Mouse (Mus musculus) neural tube, embryonic 13.5 days (tissue): Measurements from ENCODE around the gene Nln. TPM values are rescaled to one million over a fixed set of nuclear protein-coding genes. Genes with fewer than 3 reads are reported as not detected.

Experiments
- ATAC-seq: fragments of 200-750 bp; cut with Nextera tagmentation; 2 replicates; pipeline ENCODE4 v1.8.0; 2017; ENCODE audit warnings: low read depth, mild to moderate bottlenecking, moderate TSS enrichment, moderate library complexity
- H3K27ac ChIP-seq: fragments of 300-500 bp; sonication (generic); replicated peaks from 2 replicates; pipeline ENCODE4 v1.5.1; 2015; ENCODE audit warnings: moderate library complexity, mild to moderate bottlenecking, inconsistent platforms
- H3K27me3 ChIP-seq: fragments of 300-500 bp; sonication (generic); 2 replicates; pipeline ENCODE4 v1.6.1; 2015; ENCODE audit warnings: mild to moderate bottlenecking, inconsistent platforms
- H3K36me3 ChIP-seq: fragments of 300-500 bp; sonication (generic); 2 replicates; pipeline ENCODE4 v1.6.1; 2015; ENCODE audit warnings: mild to moderate bottlenecking, inconsistent platforms
- H3K4me1 ChIP-seq: fragments of 300-500 bp; sonication (generic); replicated peaks from 2 replicates; pipeline ENCODE4 v1.6.1; 2015; ENCODE audit warnings: inconsistent platforms
- H3K4me2 ChIP-seq: fragments of 300-500 bp; sonication (generic); 2 replicates; pipeline ENCODE4 v1.6.1; 2015; ENCODE audit warnings: inconsistent platforms, mild to moderate bottlenecking, moderate library complexity
- H3K4me3 ChIP-seq: fragments of 300-500 bp; sonication (generic); 2 replicates; pipeline ENCODE4 v1.5.1; 2015; ENCODE audit warnings: mild to moderate bottlenecking, inconsistent platforms
- H3K9ac ChIP-seq: fragments of 300-500 bp; sonication (generic); 2 replicates; pipeline ENCODE4 v1.6.1; 2015; ENCODE audit warnings: moderate library complexity, mild to moderate bottlenecking, inconsistent platforms
- H3K9me3 ChIP-seq: fragments of 300-500 bp; sonication (generic); 2 replicates; pipeline ENCODE4 v1.6.1; 2016; ENCODE audit warnings: inconsistent platforms
- WGBS: fragments of 180-500 bp; shearing (Covaris S2); methylation state at CpG from one replicate; pipeline ENCODE4 v1.1.7; 2015; 5-methylcytosine and 5-hydroxymethylcytosine counted together
- polyA plus RNA-seq: library from polyadenylated mRNA; unstranded; fragments of >200 nt; fragmentation: Nextera tagmentation; extraction: Ambion mirVana; gene quantifications from 2 replicates; pipeline ENCODE4 v1.2.1, GENCODE M21; 2015

Gene Nln
- polyA plus RNA-seq, 1 experiment from 2014 or later, result 32.4 TPM

GRCm38 (mm10) chr13:104061975-104062750 is 47.3 kb downstream of the Nln start:
- H3K9ac ChIP-seq, result no peak overlapping the region
- H3K36me3 ChIP-seq, result peaks cover 12% of the 10 kb centered on the region; the same call in 1 of the 2 replicates
- H3K27ac ChIP-seq, result peak overlapping the region; percentile 65
- peak; percentile 63 for ATAC-seq
- no peaks in the 10 kb centered on the region for H3K27me3 ChIP-seq
- H3K4me2 ChIP-seq, result no peak overlapping the region
- no peaks in the 10 kb centered on the region for H3K9me3 ChIP-seq
- peaks cover 11% of the 10 kb centered on the region for H3K4me1 ChIP-seq
- WGBS, result 55% methylated on average over 2 of the region's 2 CpGs
- H3K4me3 ChIP-seq, result no peak overlapping the region

DNA sequence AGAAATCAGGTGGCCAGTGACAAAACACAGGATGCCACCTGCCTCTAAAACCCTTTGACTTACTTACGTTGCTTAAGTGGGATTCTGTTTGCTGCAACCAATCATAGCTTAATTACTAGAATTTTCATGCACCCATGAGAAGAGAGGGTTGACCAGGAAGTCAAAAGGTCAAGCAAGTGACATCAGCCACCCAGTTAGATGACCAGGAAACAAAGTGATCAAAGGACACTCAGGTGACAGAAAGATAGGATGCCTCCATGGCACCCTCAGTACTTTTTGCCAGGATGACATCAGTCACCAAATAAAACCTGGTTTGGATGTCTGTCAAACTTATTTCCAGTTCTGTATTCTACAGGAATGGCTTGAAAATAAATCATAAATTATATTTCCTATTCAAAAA is 49.2 kb downstream of the Nln start:
- Histone ChIP-seq H3K27ac (no peak overlapping the region), H3K4me3 (no peak overlapping the region), H3K9me3 (no peaks in the 10 kb centered on the region), H3K36me3 (peaks cover 21% of the 10 kb centered on the region), H3K9ac (no peak overlapping the region), H3K27me3 (no peaks in the 10 kb centered on the region), H3K4me2 (no peak overlapping the region), H3K4me1 (peaks cover 11% of the 10 kb centered on the region)
- no peak for ATAC-seq
- 80% methylated on average over 1 of the region's 1 CpGs for WGBS

- no peaks in the 10 kb centered on the region for H3K27me3 ChIP-seq
- peaks cover 19% of the 10 kb centered on the region for H3K36me3 ChIP-seq
- H3K4me3 ChIP-seq, result no peak overlapping the region
- H3K9me3 ChIP-seq, result no peaks in the 10 kb centered on the region
- H3K27ac ChIP-seq, result no peak overlapping the region
- H3K4me1 ChIP-seq, result peaks cover 11% of the 10 kb centered on the region
- H3K4me2 ChIP-seq, result no peak overlapping the region
- no peak for ATAC-seq
- H3K9ac ChIP-seq, result no peak overlapping the region
- 87% methylated on average over 4 of the region's 4 CpGs for WGBS
Measured at GRCm38 (mm10) chr13:104059536-104059935, 49.9 kb downstream of the Nln start.

DNA sequence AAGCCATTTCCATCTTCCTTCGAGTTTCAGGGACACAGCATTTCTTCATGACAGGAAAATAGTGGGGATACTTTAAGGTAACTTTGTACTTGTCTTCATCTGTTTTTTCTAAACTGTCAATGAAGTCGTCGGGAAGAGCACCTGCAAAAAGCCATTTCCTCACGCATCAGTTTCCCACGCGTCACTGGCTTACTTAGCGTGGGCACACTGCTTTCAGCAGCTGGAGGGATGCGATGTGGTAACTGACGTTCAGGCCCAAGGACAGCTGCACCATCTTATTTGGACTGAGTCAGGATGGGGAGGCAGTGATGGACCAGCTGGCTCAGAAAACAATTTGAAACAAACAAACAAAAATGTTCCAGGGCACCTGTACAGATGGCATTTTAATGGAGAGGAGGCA is 50.7 kb downstream of the Nln start:
- Histone ChIP-seq H3K27me3 (no peaks in the 10 kb centered on the region), H3K9me3 (no peaks in the 10 kb centered on the region), H3K4me1 (peaks cover 11% of the 10 kb centered on the region), H3K4me3 (no peak overlapping the region), H3K4me2 (no peak overlapping the region), H3K9ac (no peak overlapping the region), H3K36me3 (peaks cover 19% of the 10 kb centered on the region), H3K27ac (no peak overlapping the region)
- no peak; the same call in 1 of the 2 replicates for ATAC-seq
- 77% methylated on average over 9 of the region's 9 CpGs for WGBS

DNA sequence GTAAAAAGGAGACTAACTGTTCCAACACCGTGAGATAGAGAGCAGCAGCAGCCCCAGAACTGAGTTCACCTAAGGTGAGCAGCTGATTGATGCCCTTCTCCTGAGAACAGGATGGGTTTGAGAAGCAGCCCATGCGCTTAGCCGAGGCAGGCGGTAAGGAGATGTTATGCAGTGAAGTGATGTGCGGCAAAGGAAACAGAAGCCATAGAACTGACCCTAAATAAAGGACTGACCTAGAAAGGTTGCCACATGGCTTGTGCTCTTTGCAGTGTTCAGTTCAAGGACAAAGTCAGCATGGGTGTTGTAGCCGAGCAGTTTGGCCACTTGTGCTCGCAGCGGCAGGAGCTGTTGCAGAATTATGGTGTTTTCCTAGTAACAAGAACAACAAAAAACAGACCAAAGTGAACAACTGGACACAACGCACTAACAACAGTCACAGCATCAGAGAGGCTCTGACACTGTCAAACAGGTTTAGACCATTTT is 57.1 kb downstream of the Nln start:
- H3K36me3 ChIP-seq, result peaks cover 21% of the 10 kb centered on the region
- no peak overlapping the region for H3K4me3 ChIP-seq
- no peak overlapping the region for H3K4me2 ChIP-seq
- no peaks in the 10 kb centered on the region for H3K4me1 ChIP-seq
- no peaks in the 10 kb centered on the region for H3K27me3 ChIP-seq
- H3K9ac ChIP-seq, result no peak overlapping the region
- 83% methylated on average over 9 of the region's 9 CpGs for WGBS
- H3K9me3 ChIP-seq, result no peaks in the 10 kb centered on the region
- H3K27ac ChIP-seq, result no peak overlapping the region
- no peak for ATAC-seq

DNA sequence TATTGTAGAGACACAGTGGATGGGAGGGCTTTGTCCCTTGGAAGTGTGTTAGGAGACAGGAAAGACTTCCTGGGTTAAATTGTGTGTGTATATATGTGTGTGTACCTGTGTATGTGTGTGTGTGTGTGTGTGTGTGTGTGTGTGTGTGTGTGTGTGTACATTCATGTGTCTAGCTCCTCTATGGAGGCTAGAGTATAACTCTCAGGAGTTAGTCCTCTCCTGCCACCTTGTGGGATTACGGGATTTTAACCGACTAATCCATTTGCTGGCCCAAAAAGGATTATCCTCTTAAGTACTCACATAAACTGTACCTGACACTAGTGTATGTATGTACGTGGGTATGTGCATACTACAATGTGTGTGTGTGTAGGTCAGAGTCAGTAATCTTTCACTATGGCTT is 60.6 kb downstream of the Nln start:
- WGBS, result 79% methylated on average over 3 of the region's 3 CpGs
- H3K36me3 ChIP-seq, result peaks cover 24% of the 10 kb centered on the region
- no peak for ATAC-seq
- no peak overlapping the region for H3K4me2 ChIP-seq
- no peaks in the 10 kb centered on the region for H3K9me3 ChIP-seq
- H3K4me1 ChIP-seq, result no peaks in the 10 kb centered on the region
- no peak overlapping the region for H3K4me3 ChIP-seq
- H3K9ac ChIP-seq, result no peak overlapping the region
- no peak overlapping the region for H3K27ac ChIP-seq
- H3K27me3 ChIP-seq, result no peaks in the 10 kb centered on the region

- no peak overlapping the region for H3K4me3 ChIP-seq
- WGBS, result 87% methylated on average over 4 of the region's 4 CpGs
- ATAC-seq, result no peak
- no peak overlapping the region for H3K27ac ChIP-seq
- H3K4me1 ChIP-seq, result no peaks in the 10 kb centered on the region
- no peaks in the 10 kb centered on the region for H3K27me3 ChIP-seq
- no peaks in the 10 kb centered on the region for H3K9me3 ChIP-seq
- no peak overlapping the region for H3K9ac ChIP-seq
- peaks cover 18% of the 10 kb centered on the region for H3K36me3 ChIP-seq
- no peak overlapping the region for H3K4me2 ChIP-seq
Measured at GRCm38 (mm10) chr13:104045108-104045507, 64.3 kb downstream of the Nln start.

- no peak for ATAC-seq
- Histone ChIP-seq H3K9me3 (no peaks in the 10 kb centered on the region), H3K9ac (no peak overlapping the region), H3K36me3 (peaks cover 18% of the 10 kb centered on the region), H3K27ac (no peak overlapping the region), H3K4me3 (no peak overlapping the region), H3K27me3 (no peaks in the 10 kb centered on the region), H3K4me2 (no peak overlapping the region), H3K4me1 (no peaks in the 10 kb centered on the region)
- 91% methylated on average over 4 of the region's 4 CpGs for WGBS
Measured at GRCm38 (mm10) chr13:104044332-104044731, 65.1 kb downstream of the Nln start.

DNA sequence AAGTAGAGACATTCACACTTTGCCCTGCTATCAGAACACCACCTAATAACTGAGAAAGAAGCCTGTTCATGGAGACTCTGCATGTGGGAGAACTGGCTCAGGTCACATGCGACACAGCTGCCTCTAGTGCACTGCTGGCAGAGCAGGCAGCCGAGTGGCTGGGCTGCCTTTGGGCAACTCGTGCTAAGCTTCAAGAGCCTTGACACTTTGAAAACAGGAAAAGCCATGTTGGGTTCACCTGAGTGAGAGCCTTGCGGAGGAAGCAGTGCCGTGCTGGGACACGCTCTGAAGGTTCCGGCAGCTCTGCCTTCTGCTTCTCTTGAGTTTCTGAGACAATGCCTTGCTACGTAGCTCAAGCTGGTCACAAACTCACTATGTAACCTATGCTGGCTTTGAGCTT is 66.7 kb downstream of the Nln start:
- Histone ChIP-seq H3K27me3 (no peaks in the 10 kb centered on the region), H3K4me1 (peaks cover 12% of the 10 kb centered on the region), H3K27ac (no peak overlapping the region), H3K9ac (no peak overlapping the region), H3K4me2 (no peak overlapping the region), H3K9me3 (no peaks in the 10 kb centered on the region), H3K4me3 (no peak overlapping the region), H3K36me3 (peaks cover 18% of the 10 kb centered on the region)
- ATAC-seq, result no peak
- 84% methylated on average over 8 of the region's 8 CpGs for WGBS

DNA sequence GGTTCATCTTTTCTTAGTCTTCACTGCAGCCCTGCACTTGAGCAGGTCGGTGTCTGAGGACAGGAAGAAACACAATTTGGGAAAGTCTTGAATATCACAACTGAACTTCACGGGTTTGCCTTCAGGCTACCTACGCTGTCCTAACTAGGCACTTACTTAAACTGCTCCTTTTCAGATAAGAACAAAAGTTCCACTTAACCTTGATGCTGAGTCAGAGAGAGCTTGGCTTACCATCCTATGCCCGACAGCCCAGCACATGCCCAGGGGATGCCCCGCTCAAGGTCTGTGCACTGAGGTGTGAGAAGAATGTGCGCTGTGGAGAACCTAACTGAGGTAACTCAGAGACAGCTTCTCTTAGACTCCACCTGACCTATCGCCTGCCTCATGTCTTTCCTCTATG is 67.9 kb downstream of the Nln start:
- H3K27ac ChIP-seq, result no peak overlapping the region
- H3K9ac ChIP-seq, result no peak overlapping the region
- WGBS, result 91% methylated on average over 7 of the region's 7 CpGs
- no peak overlapping the region for H3K4me2 ChIP-seq
- peaks cover 22% of the 10 kb centered on the region for H3K36me3 ChIP-seq
- H3K4me3 ChIP-seq, result no peak overlapping the region
- no peaks in the 10 kb centered on the region for H3K27me3 ChIP-seq
- peaks cover 17% of the 10 kb centered on the region for H3K4me1 ChIP-seq
- H3K9me3 ChIP-seq, result no peaks in the 10 kb centered on the region
- ATAC-seq, result no peak

- ATAC-seq, result no peak
- WGBS, result 87% methylated on average over 4 of the region's 4 CpGs
- peaks cover 19% of the 10 kb centered on the region for H3K4me1 ChIP-seq
- no peak overlapping the region for H3K4me3 ChIP-seq
- H3K36me3 ChIP-seq, result peaks cover 24% of the 10 kb centered on the region
- H3K27ac ChIP-seq, result no peak overlapping the region
- H3K9me3 ChIP-seq, result no peaks in the 10 kb centered on the region
- no peak overlapping the region for H3K9ac ChIP-seq
- H3K27me3 ChIP-seq, result no peaks in the 10 kb centered on the region
- H3K4me2 ChIP-seq, result no peak overlapping the region
Measured at GRCm38 (mm10) chr13:104040950-104041349, 68.5 kb downstream of the Nln start.

DNA sequence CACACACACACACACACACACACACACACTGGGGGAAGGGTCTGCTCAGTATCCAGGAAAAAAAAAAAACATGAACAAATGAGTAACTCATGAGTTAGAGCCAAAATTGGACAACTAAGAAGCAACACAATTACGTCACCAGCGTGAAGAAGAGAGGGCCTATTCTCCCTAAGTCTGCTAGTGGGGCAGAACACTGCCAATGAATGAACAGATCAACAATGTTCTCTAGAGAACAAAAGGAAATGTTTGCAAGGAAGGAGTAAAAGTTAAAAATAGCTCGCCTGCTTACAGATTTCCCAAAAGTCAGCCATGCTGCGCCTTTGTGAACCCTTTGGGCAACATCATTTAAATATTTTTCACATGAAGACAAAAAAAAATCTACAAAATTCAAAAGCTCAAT is 69.6 kb downstream of the Nln start:
- H3K4me3 ChIP-seq, result no peak overlapping the region
- H3K9me3 ChIP-seq, result no peaks in the 10 kb centered on the region
- H3K27me3 ChIP-seq, result no peaks in the 10 kb centered on the region
- H3K9ac ChIP-seq, result no peak overlapping the region
- H3K4me2 ChIP-seq, result no peak overlapping the region
- no peak for ATAC-seq
- H3K27ac ChIP-seq, result no peak overlapping the region
- H3K4me1 ChIP-seq, result peaks cover 20% of the 10 kb centered on the region
- peaks cover 15% of the 10 kb centered on the region; the same call in 1 of the 2 replicates for H3K36me3 ChIP-seq
- 65% methylated on average over 4 of the region's 4 CpGs for WGBS

DNA sequence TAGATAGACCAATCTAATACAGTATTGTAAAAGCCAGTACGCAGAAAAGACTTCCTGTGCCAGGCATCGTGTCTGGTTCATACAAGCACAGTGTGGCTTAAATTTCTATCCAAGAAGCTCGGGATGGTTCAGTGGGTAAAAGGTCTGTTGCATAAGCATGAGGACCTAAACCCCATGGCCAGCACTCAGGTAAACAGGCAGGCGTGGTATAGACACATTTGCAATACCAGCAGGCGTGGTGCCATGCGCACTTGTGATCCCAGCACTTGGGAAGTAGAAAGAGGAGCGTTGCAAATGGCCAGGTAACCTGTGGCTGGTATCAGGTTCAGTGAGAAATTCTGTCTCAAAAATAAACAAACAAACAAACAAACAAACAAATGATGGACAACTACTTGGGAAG is 70.5 kb downstream of the Nln start:
- peaks cover 27% of the 10 kb centered on the region for H3K4me1 ChIP-seq
- peaks cover 17% of the 10 kb centered on the region; the same call in 1 of the 2 replicates for H3K36me3 ChIP-seq
- no peak for ATAC-seq
- 96% methylated on average over 7 of the region's 7 CpGs for WGBS
- H3K9ac ChIP-seq, result no peak overlapping the region
- H3K27ac ChIP-seq, result no peak overlapping the region
- H3K4me3 ChIP-seq, result no peak overlapping the region
- no peaks in the 10 kb centered on the region for H3K9me3 ChIP-seq
- no peak overlapping the region for H3K4me2 ChIP-seq
- no peaks in the 10 kb centered on the region for H3K27me3 ChIP-seq
